In genomic region chr8:94783890-94784289, GRCm38 (mm10) we compare ENCODE assay signal across 32 mouse cellular contexts. TPM values are rescaled to one million over a fixed set of nuclear protein-coding genes. Genes with fewer than 3 reads are reported as not detected.
"Had no signal": no experiment of that assay in that cellular context is flagged by ENCODE, and none has a peak within 500 bp of the region (broad histone marks: within the 10 kb centered on the region; RNA-seq: fewer than 3 reads in every experiment).

No protein-coding gene starts in this region.

- H3K4me3 ChIP-seq: heart, embryonic 10.5 days; heart, embryonic 12.5 days; hindbrain, embryonic 10.5 days; hindbrain, embryonic 12.5 days; kidney, embryonic 15.5 days; limb, embryonic 12.5 days; liver, embryonic 13.5 days; liver, embryonic 15.5 days had no signal

- H3K36me3 ChIP-seq: heart, embryonic 10.5 days; heart, embryonic 12.5 days; hindbrain, embryonic 10.5 days; hindbrain, embryonic 12.5 days; kidney, embryonic 15.5 days; limb, embryonic 12.5 days; liver, embryonic 13.5 days; liver, embryonic 15.5 days had no signal

- DNase-seq: gastrocnemius, postnatal 14 days; heart, postnatal 14 days; kidney, adult 11 months; kidney, adult 2 months; kidney, adult 9 months; kidney, postnatal 14 days; kidney, postnatal 36 days; layer of hippocampus, adult 9-11 months; layer of hippocampus, postnatal 36 days; left cerebral cortex, postnatal 4 days; liver; liver, embryonic 13.5 days; liver, postnatal 0 days had no signal

- H3K27me3 ChIP-seq: heart, embryonic 12.5 days; hindbrain, embryonic 12.5 days; kidney, embryonic 15.5 days had no signal

- ATAC-seq: hindbrain, embryonic 16.5 days; liver, postnatal 0 days had no signal

- H3K4me2 ChIP-seq: heart, embryonic 12.5 days; hindbrain, embryonic 12.5 days; hindbrain, embryonic 14.5 days; kidney, embryonic 15.5 days; limb, embryonic 12.5 days; liver, embryonic 11.5 days; liver, embryonic 13.5 days; liver, embryonic 15.5 days had no signal

- H3K27ac ChIP-seq: heart, embryonic 10.5 days; hindbrain, embryonic 10.5 days; hindbrain, embryonic 12.5 days; hindbrain, embryonic 14.5 days; kidney, embryonic 15.5 days; kidney, postnatal 0 days; limb, embryonic 12.5 days; liver, embryonic 13.5 days; liver, embryonic 15.5 days had no signal

- H3K9me3 ChIP-seq: heart, embryonic 10.5 days; heart, embryonic 12.5 days; hindbrain, embryonic 10.5 days; hindbrain, embryonic 12.5 days; kidney, embryonic 15.5 days; limb, embryonic 12.5 days; liver, embryonic 13.5 days; liver, embryonic 15.5 days had no signal

- H3K9ac ChIP-seq: heart, embryonic 12.5 days; hindbrain, embryonic 12.5 days; hindbrain, embryonic 14.5 days; kidney, embryonic 15.5 days; limb, embryonic 12.5 days; liver, embryonic 13.5 days; liver, embryonic 15.5 days; liver, postnatal 0 days had no signal

RNA-seq across cellular contexts. Expression of gene Ccl17, which starts 26.4 kb away (rescaled TPM):
- total RNA-seq: gastrocnemius, postnatal 14 days; gastrocnemius, postnatal 4 days; granulocyte monocyte progenitor cell, adult 5-6 weeks; heart, adult 8-10 months; heart, postnatal 14 days; heart, postnatal 36 days had no signal
- polyA plus RNA-seq: hindbrain, embryonic 10.5 days; hindbrain, embryonic 12.5 days; intestine, embryonic 14.5 days; kidney, embryonic 15.5 days; limb, embryonic 12.5 days; liver, embryonic 15.5 days; liver, postnatal 0 days had no signal

RNA-seq across cellular contexts. Expression of gene Ccl22, which starts 38.5 kb away (rescaled TPM):
- total RNA-seq: gastrocnemius, adult 8-10 months; gastrocnemius, postnatal 14 days; gastrocnemius, postnatal 4 days; granulocyte monocyte progenitor cell, adult 5-6 weeks; heart, adult 8-10 months; heart, postnatal 36 days; layer of hippocampus, postnatal 36 days; left cerebral cortex, adult 18-20 months; left cerebral cortex, postnatal 4 days had no signal
- polyA plus RNA-seq: heart, embryonic 10.5 days; heart, embryonic 12.5 days; heart, embryonic 14.5 days; hindbrain, embryonic 10.5 days; hindbrain, embryonic 12.5 days; hindbrain, embryonic 14.5 days; hindbrain, embryonic 16.5 days; intestine, embryonic 14.5 days; kidney, embryonic 15.5 days; kidney, postnatal 0 days; limb, embryonic 12.5 days; liver, embryonic 11.5 days had no signal
